Mouse (Mus musculus): ENCODE data around the gene Slc25a44.
"Not testable (repeated sequence)": the region's sequence is repeated elsewhere in the genome, so short reads cannot be mapped to it uniquely, and the experiment has no call there.

Gene Slc25a44

GRCm38 (mm10) chr3:88450379-88451131 is 25.6 kb upstream of the Slc25a44 start:
- DNase-seq (ENCODE audit: low spot score in 2 of 2): no peak

- DNase-seq (ENCODE audit: low spot score in 2 of 2): peak; percentile 39 to 43
These were observed 24.6 kb upstream of the Slc25a44 start for GRCm38 (mm10) chr3:88449395-88450023.

DNA sequence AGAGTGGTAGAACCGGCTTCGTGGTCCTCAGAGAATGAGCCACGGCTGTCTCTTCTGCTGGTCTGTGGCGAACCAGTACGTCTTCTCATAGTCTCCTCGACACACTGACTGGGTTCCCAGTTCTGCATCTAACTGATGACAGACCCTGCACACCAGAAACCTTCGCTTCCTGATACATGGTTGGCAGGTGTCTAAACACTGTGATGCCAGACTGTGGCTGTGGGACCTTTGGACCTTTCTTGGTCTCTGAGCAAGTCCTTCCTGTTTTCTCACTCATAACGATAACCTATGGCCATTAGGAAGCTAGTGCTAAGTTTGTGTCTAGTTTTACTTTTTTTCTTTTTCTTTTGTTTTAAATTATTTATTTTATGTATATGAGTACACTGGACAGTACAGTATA is 23.5 kb upstream of the Slc25a44 start:
- DNase-seq (ENCODE audit: low spot score in 2 of 2): no peak

DNA sequence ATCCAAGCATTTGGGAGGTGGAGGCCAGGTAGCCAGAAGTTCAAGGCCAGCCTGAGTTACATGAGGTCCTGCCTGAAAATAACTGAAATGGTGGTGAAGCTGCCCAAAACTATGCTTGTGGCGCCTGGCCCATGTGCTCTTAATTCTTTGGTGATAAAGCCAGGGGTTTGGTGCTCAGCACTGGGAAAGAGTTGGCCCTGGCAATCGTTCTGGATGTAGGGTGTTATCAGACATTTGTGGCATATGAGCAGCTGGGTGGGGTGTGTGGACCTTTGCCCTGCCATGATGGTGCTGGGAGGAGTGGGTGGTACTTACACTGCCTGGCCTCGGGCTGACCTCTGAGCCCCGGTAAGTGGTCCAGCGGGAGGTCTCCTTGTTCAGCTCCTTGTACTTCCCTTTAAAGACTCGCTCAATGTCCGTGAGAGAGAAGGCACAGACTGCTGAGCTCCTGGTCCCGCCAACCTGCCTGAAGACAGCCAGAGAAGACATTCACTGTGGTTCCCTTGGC is 22.8 kb upstream of the Slc25a44 start:
- DNase-seq (ENCODE audit: low spot score in 2 of 2): no peak

DNA sequence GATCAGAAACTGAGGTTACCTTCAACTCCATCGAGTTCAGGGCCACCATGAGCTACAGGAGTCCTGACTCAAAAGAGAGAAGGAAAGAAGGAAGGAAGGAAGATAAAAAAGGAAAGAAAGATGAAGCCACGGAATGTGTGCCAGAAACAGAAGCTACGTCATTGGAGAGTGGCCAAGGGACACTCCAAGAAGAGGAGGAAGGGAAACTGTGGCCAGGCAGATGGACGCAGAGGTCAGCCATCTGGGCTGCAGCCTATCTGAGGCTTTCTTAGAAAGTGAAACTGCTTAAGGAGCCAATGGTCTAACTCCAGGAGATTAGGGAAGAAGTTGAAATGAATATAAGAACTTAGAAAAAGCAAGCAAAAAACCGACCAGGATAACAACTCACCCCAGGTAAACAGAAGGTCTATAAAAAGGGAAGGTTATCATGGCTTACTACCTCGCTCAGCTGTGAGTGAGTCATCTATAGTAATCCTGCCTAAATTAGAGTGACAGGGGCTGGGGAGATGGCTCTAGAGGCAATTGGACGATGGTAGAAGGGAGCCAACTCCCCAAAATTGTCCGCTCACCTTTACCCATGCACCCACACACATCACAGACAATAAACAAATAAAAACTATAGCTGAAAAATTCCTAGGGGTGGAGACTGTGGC is 21.7 kb upstream of the Slc25a44 start:
- peak; percentile 35 to 55 for DNase-seq (ENCODE audit: low spot score in 2 of 2)

DNA sequence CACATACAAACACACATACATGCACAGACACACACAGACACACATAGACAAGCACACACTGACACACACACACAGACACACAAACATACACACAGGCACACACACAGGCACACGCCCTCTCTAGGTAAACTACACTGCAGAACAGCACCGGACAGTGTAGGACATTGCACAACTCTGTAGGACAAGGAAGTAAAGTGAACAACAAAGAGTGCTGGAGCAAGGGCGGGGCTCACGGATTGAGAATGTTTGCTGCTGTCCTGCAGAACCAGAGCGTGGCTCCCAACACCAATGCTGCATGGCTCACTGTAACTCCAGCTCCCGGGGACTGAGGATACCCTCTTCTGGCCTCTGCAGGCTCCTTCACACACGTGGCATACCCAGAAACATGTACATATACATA is 17.9 kb upstream of the Slc25a44 start:
- no peak for DNase-seq (ENCODE audit: low spot score in 2 of 2)

DNA sequence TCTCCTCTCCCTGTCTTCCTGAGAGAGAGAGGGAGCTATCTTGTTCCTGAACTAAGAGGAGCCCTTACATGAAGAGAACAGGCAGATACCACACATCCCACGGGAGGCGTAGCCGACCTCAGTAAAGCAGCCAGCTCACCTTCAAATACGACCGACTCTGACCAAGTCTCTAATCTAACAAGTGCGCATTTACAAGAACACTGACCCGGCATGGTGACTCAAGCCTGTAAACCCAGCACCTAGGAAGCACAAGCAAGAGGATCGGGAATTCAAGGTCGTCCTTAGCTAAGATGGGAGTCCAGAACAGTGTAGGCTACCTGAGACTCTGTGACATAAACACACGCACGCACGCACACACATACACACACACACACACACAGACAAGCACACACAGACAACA is 17.5 kb upstream of the Slc25a44 start:
- DNase-seq (ENCODE audit: low spot score in 2 of 2): no peak

DNA sequence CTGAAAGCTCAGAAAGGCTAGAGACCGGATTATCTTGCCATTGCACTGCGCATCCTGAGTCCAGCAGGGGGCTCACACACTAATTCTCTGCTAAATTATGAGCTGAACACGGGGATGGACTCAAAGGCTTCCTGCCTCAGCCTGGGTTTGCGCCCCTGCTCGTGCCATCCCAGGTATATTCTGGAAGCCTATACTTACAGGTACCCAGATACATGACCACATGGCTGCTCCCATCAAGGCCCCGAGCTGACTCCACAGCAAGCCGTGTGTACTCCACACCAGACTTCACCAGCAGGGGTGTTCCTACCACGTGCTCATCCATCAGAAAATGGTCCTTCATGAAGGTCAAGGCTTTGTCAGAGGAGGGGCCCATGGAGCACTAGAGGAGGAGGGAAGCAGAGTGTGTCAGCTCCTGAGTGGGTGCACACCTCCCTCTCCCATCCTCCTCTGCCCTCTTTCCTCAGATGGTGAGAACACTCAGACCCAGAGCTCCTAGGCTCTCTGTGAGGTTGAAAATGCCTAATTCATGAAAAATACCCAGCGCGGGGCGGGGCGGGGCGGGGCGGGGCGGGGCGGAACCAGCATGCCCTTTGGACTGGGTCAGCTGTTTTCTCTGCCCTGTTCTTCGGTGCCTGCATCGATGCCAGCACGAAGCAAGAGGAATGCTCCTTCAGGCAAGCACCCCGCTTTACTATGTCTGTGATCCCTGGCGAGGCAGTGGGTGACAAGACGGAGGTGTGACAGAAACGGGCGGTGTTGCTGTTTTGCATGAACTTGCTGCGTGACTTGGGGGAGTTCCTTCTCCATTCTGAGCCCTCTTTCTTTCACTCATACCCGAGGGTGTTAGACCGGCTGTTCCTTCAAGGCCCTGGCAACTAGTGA is 15.8 kb upstream of the Slc25a44 start:
- DNase-seq (ENCODE audit: low spot score in 2 of 2): no peak

- no peak for DNase-seq (ENCODE audit: low spot score in 2 of 2)
These were observed 14.6 kb upstream of the Slc25a44 start for GRCm38 (mm10) chr3:88439582-88439981.

- DNase-seq (ENCODE audit: low spot score in 2 of 2): no peak
These were observed 12.5 kb upstream of the Slc25a44 start for GRCm38 (mm10) chr3:88437454-88437853.

DNA sequence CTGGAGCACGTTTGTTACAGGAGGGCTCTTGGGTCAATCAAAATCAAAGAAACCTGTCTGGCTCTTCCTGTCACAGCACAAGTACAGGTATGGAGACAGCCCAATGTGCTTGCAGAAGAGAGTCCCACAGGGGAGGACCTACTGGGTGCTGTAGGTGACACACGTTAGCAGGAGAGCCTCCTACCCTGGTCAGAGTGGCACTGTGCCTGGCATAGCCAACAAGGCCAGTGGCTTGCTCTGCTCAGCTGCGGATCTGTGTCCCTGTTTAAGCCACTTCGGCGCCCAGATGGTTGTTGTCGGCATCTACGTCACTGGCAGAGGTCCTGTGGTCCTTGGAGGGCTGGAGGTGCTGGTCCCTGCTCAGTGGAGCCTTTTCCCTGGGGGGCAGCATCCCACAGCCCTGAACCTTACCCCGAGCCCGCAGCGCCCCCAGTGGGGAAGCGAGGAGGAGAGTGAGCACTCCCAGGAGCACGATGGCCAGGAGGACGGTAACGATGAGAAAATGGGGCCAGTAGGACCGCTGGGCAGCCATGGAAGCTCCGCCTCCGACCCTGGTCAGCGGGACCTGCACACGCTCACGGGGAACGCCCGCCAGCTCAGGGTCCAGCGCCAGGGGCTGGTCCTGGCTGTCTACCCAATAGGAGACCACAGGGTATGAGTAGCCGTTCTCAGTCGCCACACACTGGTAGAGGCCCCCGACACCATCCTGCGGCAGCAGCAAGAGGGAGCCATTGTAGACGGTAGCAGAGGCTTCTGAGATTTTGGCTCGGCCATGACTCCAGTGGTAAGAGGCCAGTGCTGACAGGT is 11.7 kb upstream of the Slc25a44 start:
- peak; percentile 38 to 39 for DNase-seq (ENCODE audit: low spot score in 2 of 2)

DNA sequence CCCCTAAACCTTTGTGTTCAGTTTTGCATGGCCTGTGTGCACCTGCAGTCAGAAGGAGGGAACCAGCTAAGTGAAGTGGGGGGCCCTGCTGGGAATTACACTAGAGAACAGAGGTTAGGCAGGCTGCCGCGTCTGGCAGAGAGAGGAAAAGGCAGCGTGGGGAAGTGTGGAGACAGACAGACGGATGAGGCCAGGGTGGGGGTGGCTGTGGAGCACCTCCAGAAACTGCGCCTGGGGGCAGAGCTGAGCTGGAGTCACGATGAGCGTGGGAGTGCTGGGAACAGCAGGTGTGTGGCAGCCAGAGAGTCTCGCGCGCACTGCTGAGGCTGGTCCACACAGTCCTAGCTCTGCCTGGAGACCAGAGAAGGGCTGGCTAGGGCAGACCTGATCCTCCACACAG is 10.6 kb upstream of the Slc25a44 start:
- no peak for DNase-seq (ENCODE audit: low spot score in 2 of 2)

- DNase-seq (ENCODE audit: low spot score in 2 of 2): not testable (repeated sequence)
These were observed 3.7 kb upstream of the Slc25a44 start for GRCm38 (mm10) chr3:88428639-88429038.

DNA sequence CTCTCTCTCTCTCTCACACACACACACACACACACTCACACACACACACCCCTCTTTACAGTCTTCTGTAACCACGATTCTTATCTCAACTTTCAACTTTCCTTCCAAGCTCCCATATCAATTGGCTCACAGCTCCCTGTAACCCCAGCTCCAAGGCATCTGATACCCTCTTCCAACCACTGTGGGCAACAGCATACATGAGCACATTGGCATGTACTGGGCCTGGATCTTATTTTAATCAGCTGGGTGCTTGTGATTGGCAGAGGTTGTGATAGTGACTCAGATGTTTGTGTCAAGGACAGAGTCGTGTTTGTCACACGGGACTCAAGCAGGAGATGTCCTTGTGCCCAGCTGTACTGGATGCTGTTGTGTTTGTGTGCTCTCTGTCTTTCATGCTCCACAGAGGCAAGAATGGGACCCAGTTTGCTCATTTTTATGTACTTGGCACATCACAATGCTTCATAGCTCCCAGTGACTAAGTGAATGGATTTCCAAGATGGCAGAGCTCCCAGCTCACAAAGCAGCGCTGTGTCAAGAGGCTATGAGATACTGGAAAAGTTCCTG is 2.5 kb upstream of the Slc25a44 start:
- DNase-seq (ENCODE audit: low spot score in 2 of 2): no peak

- DNase-seq (ENCODE audit: low spot score in 2 of 2): no peak
These were observed 925 bp upstream of the Slc25a44 start for GRCm38 (mm10) chr3:88425708-88426420.

- DNase-seq (ENCODE audit: low spot score in 2 of 2): no peak
These were observed 371 bp upstream of the Slc25a44 start for GRCm38 (mm10) chr3:88425330-88425689.

DNA sequence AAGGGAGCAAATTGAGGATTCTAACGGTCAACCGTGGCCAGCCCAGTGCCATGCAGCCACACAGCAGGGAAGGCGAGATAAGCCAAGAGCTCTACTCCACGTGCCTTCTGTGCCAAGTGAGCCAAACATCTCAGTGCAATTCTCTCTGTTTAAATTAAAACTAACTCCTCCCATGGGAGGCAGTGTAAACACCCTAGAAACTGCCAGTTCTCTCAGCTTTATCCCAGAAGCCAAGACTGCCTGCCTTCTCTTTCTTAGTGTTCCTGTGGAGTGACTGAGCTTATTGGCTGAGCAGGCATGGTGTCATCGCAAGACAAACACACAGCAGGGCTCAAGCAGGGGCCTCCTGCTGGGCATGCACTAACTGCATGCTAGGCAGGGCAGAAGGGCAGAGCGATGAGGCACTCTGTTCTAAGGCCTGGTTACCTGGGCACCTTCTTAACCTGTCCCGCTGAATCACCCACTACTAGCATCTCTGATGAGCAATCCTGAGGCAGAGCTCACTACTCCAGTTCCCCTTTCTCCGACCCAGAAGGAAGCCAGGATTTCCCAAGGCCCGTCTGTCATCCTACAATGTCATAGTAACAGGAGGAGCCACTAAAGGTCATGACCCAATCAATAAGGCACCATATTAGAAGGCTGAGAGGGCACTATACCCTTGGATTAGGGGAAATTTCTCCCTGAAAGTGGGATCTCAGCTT is 2.8 kb downstream of the Slc25a44 start:
- DNase-seq (ENCODE audit: low spot score in 2 of 2): no peak

GRCm38 (mm10) chr3:88420771-88421170 is 4.2 kb downstream of the Slc25a44 start:
- DNase-seq (ENCODE audit: low spot score in 2 of 2): no peak

DNA sequence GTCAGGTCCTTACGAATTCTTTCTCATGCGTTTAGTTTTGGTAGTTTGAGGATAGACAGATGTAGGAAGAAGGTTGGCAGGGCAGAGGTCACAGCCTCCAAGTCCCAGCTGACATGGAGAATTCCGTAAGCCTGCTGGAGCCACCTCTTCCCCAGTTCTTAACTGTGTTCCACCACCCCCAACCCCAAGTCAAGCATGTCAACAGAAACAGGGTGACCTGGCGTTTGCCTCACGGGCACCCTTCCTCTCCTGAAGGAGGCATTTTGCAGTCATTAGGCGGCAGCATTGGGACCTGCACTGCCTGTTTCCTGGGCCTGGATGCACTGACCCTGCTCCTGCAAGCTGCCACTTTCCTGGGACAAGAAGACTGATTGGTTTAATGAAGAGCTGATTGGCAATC is 6.9 kb downstream of the Slc25a44 start:
- no peak for DNase-seq (ENCODE audit: low spot score in 2 of 2)
